Mouse (Mus musculus) ZHBTc4 (cell line): ENCODE data around the gene Ackr2.

Experiments
- DNase-seq: peaks from one replicate; pipeline ENCODE4 v3.0.0-alpha.2; 2011; ENCODE audit warnings: low read depth, low spot score

Ackr2 gene

DNA sequence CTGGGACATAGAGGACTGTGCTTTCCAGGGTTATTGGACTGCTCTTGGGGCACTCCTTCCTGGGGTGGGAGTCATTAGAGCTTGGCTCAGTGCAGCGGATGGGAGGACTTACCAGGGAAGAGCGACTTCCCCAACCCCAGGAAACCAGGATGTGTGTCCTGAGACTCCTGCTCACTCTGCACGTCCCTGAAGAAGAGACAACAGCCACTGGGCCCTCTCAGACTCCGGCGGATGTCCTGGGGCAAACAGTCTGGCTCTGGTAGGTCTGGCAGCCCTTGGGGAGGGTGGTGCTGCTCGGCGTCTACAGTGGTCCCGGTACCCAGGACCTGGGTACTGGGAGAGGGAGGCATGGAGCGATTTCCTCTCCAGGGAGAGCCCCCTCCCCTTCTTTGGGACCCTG, at the start of gene Ackr2:
Gene Ackr2 (plus strand): TSS at position 111 of the 400 bp plus-strand sequence.
- DNase-seq, result no peak

DNA sequence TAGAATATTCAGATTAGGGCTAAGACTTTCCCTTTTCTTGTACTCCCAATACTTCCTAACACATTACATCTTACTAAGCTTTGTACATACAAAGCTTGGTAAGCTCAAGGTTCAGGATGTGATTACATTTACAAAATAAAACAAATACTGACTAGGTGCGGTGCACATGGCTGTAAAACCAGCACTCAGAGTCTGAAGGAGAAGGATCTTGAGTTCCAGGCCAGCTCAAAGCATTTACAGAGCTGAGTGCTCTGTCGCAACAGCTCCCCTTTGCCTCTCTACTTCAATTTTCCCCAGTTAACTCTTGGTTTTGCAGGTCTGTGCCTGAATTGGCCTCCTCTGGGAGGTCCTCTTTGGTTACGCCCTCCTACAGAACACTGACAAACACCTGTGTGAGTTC, 43.9 kb upstream of the Ackr2 start:
- no peak for DNase-seq

DNA sequence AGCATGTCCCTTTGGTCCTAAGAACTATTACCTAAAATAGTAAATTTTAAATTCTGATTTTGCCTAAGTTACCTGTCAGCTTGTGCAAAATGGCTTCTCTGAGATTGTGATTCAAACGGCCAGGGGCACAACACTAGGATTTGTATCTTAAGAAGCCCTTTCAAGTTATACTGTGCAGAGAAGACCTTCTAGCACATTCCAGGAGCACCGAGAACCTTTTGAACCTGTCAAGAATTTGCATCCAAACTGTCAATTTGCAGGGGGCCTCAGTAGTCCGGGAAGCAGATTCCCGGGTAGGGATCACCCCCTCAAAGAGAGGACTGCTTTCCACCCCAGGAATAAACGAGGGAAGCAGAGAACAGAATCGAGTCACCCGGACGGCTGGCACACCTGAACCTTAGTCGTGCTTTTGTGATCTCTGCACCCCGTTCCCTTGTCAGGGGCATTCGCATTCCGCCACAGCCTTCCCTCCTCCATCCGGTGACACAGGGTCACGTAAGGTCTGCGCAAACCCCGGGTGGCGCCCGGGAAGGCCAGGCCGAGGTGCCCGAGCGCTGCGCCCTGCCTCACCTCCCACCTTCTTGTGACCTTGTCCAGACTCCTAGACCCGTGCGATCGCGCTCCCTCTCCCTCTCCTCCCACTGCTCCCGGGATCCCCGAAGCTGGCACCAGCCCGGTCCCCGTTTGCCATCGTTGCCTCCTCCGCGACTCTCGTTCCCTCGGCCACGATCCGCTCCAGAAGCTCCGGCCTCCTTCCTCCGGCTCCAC, 41.3 kb upstream of the Ackr2 start:
- DNase-seq, result no peak

DNA sequence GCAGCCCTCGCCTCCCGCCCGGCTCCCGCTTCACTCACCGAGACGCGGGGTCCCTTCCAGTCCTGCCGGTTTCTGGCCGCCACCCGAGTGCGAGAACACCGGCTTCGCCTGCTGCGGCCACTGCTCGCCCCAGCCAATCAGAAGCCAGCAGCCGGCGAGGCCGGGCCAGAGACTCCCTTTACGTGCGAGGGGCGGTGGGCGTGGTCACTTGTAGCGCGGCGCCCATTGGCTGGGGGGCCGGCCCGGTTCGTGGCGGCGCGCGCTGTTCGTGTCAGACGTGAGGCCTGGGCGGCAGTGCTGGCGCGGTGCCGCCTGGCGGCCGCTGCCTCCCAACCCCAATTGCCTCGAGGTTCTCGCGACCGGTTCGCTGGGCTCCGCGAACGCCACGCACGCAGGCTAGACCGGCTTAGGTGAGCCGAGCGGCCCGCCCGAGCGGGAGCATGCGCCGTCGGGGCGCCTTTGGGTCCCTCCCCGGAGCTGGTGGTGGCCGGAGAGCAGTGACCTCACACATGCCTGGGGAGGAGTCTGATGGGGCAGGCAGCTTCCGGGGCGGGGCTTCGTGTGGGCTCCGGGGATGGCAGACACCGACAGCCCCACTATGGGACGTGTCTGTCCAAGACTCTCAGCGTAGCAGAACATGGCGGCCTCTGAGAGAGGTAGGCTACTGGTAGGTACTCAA, 40.5 kb upstream of the Ackr2 start:
- DNase-seq, result peak; percentile 98

DNA sequence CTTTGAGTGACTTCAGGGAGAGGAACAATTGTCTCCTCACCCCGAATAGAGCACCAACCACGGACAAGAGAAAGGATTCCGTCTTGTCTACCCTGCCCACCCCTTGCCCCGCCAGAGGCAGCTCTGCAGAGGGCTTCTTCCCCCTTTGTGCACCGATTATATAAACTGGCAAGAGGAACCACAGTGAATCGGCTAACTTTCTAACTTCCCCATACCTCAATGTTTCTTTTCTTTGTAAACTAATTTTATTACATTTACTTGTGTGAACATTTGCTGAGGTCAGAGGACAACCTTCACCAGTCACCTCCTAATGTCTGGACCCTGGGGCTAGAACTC, 40.0 kb upstream of the Ackr2 start, which contains the start of gene Higd1a:
Gene Higd1a (minus strand): TSS at position 210 of the 336 bp plus-strand sequence.
- DNase-seq, result no peak

DNA sequence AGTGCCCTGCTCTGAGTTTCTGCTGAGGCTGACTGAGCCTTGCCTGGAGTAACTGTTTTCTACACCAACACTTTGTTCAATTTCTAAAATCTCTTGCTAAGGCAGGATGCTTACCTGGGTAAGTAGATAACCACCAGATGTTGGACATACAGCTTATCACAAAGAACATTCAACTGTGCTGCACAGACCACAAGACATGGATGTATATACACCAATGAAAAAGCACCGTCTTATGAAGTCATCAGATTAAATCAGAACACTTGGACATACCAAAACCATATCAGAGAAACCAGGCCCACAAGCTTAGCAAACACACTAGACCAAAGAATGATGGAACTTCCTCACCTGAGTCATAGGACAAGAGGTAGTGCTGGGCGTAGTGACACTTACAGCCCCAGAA, 38.8 kb upstream of the Ackr2 start:
- DNase-seq, result no peak

DNA sequence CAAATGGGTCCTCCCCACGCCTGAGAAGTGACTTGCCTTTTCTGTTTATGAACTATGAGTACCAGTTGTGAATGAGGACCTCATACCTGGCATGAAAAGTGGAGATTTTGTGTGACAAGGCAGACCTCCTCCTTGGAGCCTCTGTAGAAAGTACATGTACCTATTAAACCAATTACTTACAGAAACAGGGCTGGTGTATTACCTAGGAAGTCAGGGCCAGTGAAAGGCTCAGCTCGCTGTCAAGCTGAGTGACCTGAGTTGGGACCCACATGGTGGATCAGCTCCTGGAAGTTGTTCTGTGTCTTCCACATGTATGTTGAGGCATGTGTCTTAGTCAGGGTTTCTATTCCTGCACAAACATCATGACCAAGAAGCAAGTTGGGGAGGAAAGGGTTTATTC, 37.2 kb upstream of the Ackr2 start:
- no peak for DNase-seq

DNA sequence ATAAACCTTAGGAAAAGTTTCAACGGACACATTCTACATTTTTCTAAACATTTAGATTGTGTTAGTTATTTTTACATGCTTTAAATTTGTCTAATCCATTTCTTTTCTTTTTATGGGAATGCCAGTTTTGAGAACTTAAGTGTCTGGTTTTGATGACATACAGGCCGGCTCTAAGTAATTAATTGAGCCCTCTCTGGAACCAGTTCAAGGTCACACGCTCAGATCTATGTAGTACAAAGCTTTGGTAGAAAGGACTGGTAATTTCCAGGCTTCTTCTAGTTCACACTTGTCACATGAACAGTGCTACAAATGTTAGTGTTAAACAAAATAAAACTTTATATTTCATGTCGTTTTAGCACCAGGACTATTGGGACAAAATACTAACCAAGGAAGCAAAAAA, 33.3 kb upstream of the Ackr2 start:
- no peak for DNase-seq

DNA sequence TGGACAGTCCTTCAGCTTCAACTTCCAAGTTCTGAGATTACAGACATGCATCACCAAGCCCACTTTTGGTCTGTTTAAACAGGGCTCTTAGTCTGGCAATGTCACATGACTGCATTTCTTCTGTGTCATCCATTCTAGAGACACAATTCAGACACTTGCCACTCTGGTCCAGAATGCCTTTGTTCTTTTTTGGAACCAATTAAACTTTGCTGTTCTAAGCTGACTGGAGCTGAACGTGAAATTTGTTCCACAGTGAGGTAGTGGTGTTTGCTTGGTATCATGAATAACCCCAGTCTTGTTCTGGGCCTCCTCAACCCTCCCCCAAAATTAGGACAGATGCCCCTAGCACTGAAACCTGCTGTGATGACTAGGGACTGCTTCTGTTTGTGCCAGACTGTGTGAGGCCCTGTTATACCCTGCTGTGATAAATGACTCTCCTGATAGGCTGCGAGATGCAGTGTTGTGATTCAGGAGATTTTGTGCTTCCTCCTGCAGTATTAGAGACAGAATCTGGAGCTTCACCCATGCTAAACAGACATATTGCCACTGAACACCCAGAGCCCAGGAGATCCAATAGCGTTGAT, 32.6 kb upstream of the Ackr2 start:
- no peak for DNase-seq

DNA sequence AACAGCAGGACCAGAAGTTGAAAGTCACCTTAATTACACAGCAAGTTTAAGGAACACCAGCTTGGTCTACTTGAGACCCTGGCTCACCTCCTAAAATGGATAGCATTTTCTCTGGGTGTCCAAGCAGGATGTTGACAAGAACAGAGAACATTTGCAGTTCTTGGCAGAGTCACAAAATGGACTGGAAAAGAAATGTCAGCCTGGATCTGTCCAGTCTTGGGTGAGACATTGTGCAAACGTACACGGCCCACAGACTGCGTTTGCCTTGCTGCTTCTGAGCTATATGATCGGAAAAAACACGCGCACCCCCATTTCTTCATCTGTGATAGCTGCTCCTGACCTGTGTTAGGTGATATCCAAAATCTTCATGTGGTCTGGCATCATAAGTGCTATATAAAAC, 30.5 kb upstream of the Ackr2 start:
- no peak for DNase-seq

DNA sequence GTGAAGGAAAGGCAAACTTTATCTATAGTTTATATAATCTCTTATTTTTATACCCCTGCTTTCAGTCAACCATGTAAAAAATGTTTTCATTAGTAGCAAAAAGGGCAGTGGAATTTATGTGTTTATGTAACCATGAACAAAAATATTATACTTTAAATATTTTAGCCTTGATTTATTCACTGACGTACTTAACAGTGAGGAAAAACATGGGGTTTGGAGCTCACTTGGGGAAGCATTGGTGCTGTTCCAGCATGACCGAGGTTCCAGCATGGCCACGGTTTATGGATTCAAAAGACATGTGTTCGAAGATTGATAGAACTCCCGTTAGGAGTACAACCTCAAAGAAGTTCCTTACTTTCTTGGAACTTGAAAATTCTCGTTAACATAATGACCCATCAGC, 29.9 kb upstream of the Ackr2 start:
- no peak for DNase-seq

DNA sequence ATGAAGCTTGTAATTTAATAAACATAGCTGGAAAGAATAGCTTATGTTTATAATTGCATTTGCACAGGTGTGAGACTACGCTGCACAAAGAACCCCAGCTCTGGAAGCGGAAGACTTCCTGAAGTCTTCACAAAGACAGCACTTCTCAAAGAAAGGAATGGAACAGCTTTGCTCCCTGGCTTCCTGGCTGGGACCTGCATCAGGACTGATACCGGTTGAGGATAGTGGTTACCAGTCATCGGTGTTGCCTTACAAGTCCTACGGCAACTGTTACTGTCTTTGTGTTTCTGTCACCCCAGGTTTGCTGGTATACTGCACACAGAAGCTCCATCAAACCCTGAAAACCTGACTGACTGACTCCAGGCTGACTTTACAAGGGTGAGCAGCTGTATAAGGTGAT, 28.7 kb upstream of the Ackr2 start:
- no peak for DNase-seq

DNA sequence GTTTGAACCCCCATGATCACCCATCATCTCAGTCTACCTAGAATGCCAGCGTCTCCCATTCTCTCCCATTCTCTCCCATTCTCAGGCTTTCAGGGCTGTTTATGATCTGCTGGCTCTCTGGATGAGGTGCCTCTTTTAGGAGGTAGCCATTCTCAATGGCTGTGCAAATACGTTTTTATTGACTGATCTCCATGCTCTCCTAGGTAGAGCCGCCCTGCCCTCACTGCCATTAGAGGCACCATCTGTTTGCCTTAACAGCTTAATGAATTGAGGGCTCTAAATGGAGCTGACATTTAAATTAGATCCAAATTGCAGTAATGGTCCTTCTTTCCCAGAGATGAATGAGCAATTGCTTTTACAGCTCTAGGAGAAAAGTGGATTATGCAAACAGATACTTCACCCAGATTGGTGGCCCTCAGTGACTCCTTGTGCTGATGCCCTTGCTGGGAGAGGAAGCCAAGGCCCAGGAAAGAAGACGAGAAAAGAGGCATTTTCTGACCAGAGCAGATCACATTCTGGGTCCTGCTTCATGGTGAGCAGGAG, 28.1 kb upstream of the Ackr2 start:
- DNase-seq, result no peak

DNA sequence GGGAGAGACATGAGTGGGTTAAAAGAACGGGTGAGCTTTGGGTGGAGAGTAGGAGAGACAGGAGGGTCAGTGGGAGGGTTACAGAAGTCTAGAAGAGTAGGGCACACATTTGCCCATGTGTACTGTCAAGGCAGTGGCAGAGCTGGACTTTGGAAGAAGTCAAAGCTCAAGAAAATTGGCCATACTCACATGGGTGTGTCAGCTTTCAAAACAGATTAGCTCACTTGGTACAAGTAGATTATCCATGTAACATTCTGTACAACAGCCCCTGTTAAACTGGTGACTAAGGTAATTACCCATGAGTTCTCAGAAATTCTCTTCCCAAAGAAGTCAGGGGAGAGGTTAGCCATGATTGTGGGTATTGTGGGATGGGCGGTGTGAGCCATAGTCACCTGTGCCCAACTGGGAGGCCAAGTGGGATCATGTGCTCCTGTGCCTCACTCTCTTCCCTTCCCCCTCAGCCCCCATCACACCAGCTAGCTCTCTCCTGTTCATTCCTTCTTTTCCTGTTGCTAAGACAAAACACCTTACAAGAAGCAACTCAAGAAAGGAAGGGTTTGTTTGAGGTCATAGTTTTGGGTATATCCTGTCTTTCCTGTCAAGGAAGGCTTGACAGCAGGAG, 26.0 kb upstream of the Ackr2 start:
- no peak for DNase-seq

DNA sequence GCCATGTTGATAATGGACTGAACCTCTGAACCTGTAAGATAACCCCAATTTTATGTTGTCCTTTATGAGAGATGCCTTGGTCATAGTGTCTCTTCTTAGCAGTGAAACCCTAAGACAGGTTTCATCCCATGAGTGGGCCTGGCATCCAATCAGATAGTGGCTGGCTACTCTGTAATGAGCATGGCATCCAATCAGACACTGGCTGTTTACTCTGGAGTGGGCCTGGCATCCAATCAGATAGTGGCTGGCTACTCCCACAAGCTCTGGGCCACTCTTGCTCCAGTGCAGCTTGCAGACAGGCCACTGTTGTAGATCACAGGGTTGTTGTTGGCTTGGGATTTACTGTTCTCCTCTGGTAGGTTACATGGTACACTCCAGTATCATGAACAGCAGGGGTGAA, 24.6 kb upstream of the Ackr2 start:
- DNase-seq, result no peak

DNA sequence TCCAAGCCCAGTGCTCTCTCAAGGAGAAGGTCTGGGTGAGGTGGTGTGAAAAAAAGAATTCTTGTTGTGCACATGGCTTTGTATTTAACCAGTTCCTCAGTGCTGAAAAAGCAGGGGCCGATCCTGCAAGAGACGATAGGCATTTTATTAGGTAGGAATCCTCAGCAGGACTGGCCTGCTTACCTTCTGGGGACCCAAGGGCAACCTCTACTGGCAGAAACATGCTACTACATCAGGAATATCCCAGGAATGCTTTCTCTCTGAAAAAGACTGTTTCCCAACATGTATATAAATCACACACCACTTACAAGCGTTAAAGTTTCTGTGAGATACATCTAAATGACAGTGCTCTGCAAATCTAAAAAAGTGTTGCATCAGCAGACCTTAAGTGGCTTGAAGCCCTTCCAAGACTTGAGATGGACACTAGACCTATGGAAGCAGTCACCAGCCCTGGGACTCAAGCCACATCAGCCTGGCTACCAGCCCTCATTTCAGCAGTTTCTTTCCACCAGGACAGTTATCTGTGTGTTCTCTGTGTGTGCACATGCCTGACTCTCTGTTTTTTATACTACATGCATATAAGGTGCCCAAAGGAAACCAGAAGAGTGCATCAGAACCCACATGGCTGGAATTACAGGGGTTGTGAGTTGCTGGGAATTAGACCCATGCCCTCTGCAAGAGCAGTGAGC, 21.0 kb upstream of the Ackr2 start:
- DNase-seq, result peak; percentile 70

DNA sequence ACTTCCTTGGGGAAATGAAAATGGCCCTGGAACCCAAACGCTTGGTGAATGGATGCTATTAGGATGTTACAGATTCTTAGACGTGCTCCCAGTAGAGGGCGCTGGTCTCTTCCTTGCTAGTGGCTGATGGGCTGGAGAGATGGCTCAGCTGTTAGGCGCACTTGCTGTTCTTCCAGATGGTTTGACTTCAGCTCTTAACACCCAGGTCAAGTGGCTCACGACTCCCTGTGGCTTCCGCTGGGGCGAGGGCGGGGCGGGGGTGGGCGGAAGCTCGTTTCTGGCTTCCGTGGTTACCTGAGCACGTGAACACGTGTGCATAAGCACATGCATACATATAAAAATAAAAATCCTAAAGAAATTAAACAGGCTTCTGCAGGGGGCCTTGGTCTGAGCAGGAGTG, 17.3 kb upstream of the Ackr2 start:
- peak; percentile 88 for DNase-seq

DNA sequence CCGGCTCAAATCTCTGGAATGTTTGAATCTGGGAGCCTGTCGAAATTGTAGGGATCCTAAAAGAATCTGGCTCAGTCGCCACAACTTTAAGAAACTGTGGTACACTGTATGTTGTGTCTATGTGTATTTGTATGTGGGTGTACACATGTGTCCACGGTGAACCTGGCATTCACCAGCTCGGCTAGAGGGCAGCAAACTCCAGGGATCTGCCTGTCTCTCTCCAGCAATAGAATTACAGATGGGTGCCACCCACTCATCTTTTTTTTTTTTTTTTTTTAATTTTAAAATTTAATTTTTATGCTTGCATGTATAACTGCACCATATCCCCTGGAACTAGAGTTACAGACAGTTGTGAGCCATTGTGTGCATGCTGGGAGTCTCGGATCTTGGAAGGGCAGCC, 16.9 kb upstream of the Ackr2 start:
- DNase-seq, result no peak

DNA sequence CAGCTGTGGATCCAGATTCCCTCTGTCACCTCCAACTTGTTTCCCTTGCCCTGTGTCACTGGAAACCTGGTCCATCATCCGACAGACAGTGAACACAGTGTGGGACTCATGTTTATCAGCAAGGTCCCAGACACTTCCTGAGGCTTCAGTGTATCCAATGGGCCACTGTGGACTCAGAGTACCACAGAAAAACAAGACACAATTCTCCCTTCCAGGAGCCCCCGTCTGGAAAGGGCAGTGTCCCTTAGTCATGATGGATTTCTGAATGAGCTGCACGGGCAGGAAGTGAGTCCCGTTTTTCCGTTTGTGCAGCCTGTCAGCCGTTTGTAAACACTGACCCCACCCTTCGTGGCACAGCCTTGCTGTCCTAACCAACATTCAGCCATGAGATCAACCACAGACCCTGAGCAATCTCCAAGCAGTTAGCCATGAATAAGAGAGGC, 16.1 kb upstream of the Ackr2 start:
- DNase-seq, result no peak

DNA sequence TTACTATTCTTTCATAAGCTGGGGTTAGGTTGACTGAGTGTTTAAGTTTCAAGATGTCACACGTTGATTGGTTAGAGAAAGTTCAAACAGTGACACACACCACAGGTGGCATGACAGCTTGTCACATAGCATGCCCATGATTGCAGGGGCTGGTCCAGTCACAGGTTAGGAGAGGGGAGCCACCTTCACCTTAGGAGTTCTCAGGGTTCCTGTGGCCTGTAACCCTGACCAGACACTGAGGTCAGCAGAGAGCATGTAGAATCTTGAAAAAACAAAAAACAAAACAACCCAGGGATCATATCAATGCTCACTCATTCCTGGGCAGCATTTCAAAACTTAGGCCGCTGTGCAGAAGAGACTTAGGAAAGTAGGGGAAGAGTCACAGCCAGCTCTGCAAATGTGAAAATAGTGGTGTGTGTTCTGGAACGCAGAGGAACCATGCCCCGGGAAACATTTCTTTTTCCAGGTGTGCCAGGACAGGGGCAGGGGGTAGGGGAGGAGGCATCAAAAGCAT, 8.2 kb upstream of the Ackr2 start:
- no peak for DNase-seq

DNA sequence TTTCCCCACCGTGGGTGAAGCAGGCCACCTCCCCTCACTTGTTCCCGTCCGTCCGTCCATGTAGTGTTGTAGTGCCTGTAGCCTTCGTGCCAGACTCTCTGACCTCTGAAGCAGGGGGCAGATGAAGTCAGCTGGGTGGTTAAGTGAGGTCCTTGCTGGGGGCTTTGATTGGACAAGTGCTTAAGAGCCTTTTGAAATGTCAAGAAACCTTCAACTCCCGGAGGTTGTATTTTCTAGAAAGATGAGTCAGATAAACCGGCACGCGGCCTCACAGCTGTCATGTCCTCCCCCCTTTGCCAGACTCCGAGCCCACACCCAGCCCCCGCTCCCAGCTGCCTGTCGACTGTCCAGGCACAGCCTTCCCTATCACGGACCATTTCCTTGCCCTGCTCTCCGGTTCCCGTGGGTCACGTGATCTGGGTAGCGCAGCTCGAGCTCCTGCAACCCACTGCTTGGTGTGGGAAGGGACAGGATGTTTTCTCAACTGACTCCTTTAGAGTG, 7.7 kb upstream of the Ackr2 start:
- DNase-seq, result no peak
